In genomic region chr10:8007286-8007989, GRCm38 (mm10) we compare ENCODE assay signal across 16 mouse cellular contexts. TPM values are rescaled to one million over a fixed set of nuclear protein-coding genes. Genes with fewer than 3 reads are reported as not detected.
DNase-seq lines count a peak whose midpoint lies in the region; ATAC-seq and TF ChIP-seq lines count a peak whose summit lies in the region.
"Had no signal": no experiment of that assay in that cellular context is flagged by ENCODE, and none has a peak within 500 bp of the region (broad histone marks: within the 10 kb centered on the region; RNA-seq: fewer than 3 reads in every experiment).

No protein-coding gene starts in this region.

- 25% methylated on average over 5 of the region's 5 CpGs for WGBS in midbrain, embryonic 14.5 days
- WGBS in midbrain, embryonic 15.5 days: 30% methylated on average over 5 of the region's 5 CpGs
- WGBS in limb, embryonic 10.5 days: 84% methylated on average over 5 of the region's 5 CpGs
- WGBS in lung, postnatal 0 days: 79% methylated on average over 5 of the region's 5 CpGs

- TF ChIP-seq EP300 in lung, postnatal 0 days (IDR thresholded peaks at IDR 0.05): no peak

- H3K4me2 ChIP-seq in midbrain, embryonic 14.5 days (ENCODE audit: low read length): no peak overlapping the region
- H3K4me2 ChIP-seq in midbrain, embryonic 15.5 days: no peak overlapping the region
- H3K4me2 ChIP-seq in lung, postnatal 0 days (replicated peaks; ENCODE audit: low read depth, low read length): no peak overlapping the region

- DNase-seq in embryo, embryonic 10 days (ENCODE audit: low spot score): peak; percentile 30
- DNase-seq in embryo, embryonic 11 days: no peak
- peak; percentile 19 for DNase-seq in midbrain, embryonic 14.5 days
- no peak for DNase-seq in limb, embryonic 10.5 days (ENCODE audit: low spot score)
- DNase-seq in lung, postnatal 0 days (ENCODE audit: low spot score): no peak
- DNase-seq in frontal cortex, postnatal 25 days (ENCODE audit: low spot score in 2 of 2): no peak
- DNase-seq: cerebellum, adult 9-10 months; kidney, postnatal 4 days; liver, postnatal 0 days had no signal

- no peak for TF ChIP-seq CTCF in lung, postnatal 0 days (IDR thresholded peaks at IDR 0.05)

- no peak overlapping the region for H3K27ac ChIP-seq in midbrain, embryonic 14.5 days (replicated peaks; ENCODE audit: low read depth, low read length)
- no peak overlapping the region for H3K27ac ChIP-seq in midbrain, embryonic 15.5 days
- H3K27ac ChIP-seq in limb, embryonic 10.5 days: no peak overlapping the region
- no peak overlapping the region for H3K27ac ChIP-seq in lung, postnatal 0 days (ENCODE audit: low read length)
- H3K27ac ChIP-seq: embryonic facial prominence, embryonic 10.5 days; macrophage; stomach, postnatal 0 days had no signal

- no peak overlapping the region for H3K9ac ChIP-seq in midbrain, embryonic 14.5 days (replicated peaks; ENCODE audit: low read length)
- H3K9ac ChIP-seq in midbrain, embryonic 15.5 days: no peak overlapping the region
- H3K9ac ChIP-seq in lung, postnatal 0 days (replicated peaks; ENCODE audit: low read depth): no peak overlapping the region
- H3K9ac ChIP-seq: liver, postnatal 0 days had no signal

- H3K27me3 ChIP-seq in midbrain, embryonic 14.5 days (ENCODE audit: control insufficient read depth, insufficient read depth, low read length): no peaks in the 10 kb centered on the region
- no peaks in the 10 kb centered on the region for H3K27me3 ChIP-seq in midbrain, embryonic 15.5 days (replicated peaks)
- H3K27me3 ChIP-seq in limb, embryonic 10.5 days (ENCODE audit: low read depth, poor library complexity, severe bottlenecking): no peaks in the 10 kb centered on the region
- no peaks in the 10 kb centered on the region for H3K27me3 ChIP-seq in lung, postnatal 0 days (replicated peaks; ENCODE audit: insufficient read depth, low read length)

- H3K4me3 ChIP-seq in midbrain, embryonic 14.5 days (replicated peaks; ENCODE audit: low read depth, low read length): no peak overlapping the region
- no peak overlapping the region for H3K4me3 ChIP-seq in midbrain, embryonic 15.5 days
- no peak overlapping the region for H3K4me3 ChIP-seq in limb, embryonic 10.5 days
- H3K4me3 ChIP-seq in lung, postnatal 0 days (ENCODE audit: low read depth, low read length): no peak overlapping the region
- H3K4me3 ChIP-seq: embryonic facial prominence, embryonic 10.5 days had no signal

- H3K9me3 ChIP-seq in midbrain, embryonic 14.5 days (ENCODE audit: control insufficient read depth, low read length): no peaks in the 10 kb centered on the region
- H3K9me3 ChIP-seq in midbrain, embryonic 15.5 days: no peaks in the 10 kb centered on the region
- H3K9me3 ChIP-seq in limb, embryonic 10.5 days (replicated peaks): no peaks in the 10 kb centered on the region
- no peaks in the 10 kb centered on the region for H3K9me3 ChIP-seq in lung, postnatal 0 days (ENCODE audit: low read length)
- H3K9me3 ChIP-seq: embryonic facial prominence, embryonic 10.5 days had no signal

- ATAC-seq in midbrain, embryonic 14.5 days (ENCODE audit: low FRiP score, low TSS enrichment): no peak
- ATAC-seq in midbrain, embryonic 15.5 days (replicated peaks): no peak
- peak; percentile 75 for ATAC-seq in megakaryocyte, adult 5-6 weeks (ENCODE audit: poor library complexity, severe bottlenecking)
- no peak for ATAC-seq in lung, postnatal 0 days
- ATAC-seq: forebrain, embryonic 14.5 days; liver, postnatal 0 days; Patski had no signal

- no peaks in the 10 kb centered on the region for H3K36me3 ChIP-seq in midbrain, embryonic 14.5 days (ENCODE audit: control insufficient read depth, insufficient read depth, low read length)
- no peaks in the 10 kb centered on the region for H3K36me3 ChIP-seq in midbrain, embryonic 15.5 days (replicated peaks)
- H3K36me3 ChIP-seq in limb, embryonic 10.5 days: no peaks in the 10 kb centered on the region
- H3K36me3 ChIP-seq in lung, postnatal 0 days (ENCODE audit: insufficient read depth, low read length): no peaks in the 10 kb centered on the region
- H3K36me3 ChIP-seq: embryonic facial prominence, embryonic 10.5 days had no signal

- no peaks in the 10 kb centered on the region for H3K4me1 ChIP-seq in midbrain, embryonic 14.5 days (ENCODE audit: control insufficient read depth, insufficient read depth, low read length)
- no peaks in the 10 kb centered on the region; the same call in 1 of the 2 replicates for H3K4me1 ChIP-seq in midbrain, embryonic 15.5 days
- peaks cover 7% of the 10 kb centered on the region; the same call in 1 of the 2 replicates for H3K4me1 ChIP-seq in limb, embryonic 10.5 days
- no peaks in the 10 kb centered on the region for H3K4me1 ChIP-seq in lung, postnatal 0 days (ENCODE audit: insufficient read depth, low read depth, low read length)

RNA-seq across cellular contexts. Expression of gene Tab2, which starts 51.4 kb away (rescaled TPM):
- 20.7 and 20.9 TPM in 2 replicates for polyA plus RNA-seq in midbrain, embryonic 14.5 days (2014; fragmentation: Nextera tagmentation; extraction: Ambion mirVana)
- 13.1 and 13.7 TPM in 2 replicates for polyA plus RNA-seq in midbrain, embryonic 15.5 days (2015; fragmentation: Nextera tagmentation; extraction: Ambion mirVana)
- 290 and 301 TPM in 2 replicates for total RNA-seq in megakaryocyte, adult 5-6 weeks (2015)
- 105 and 120 TPM in 2 replicates for total RNA-seq in megakaryocyte, adult 5-6 weeks (2017)
- 14.0 and 19.7 TPM in 2 replicates for polyA plus RNA-seq in limb, embryonic 10.5 days (2016; fragmentation: Nextera tagmentation; extraction: Ambion mirVana)
- 16.8 and 18.7 TPM in 2 replicates for polyA plus RNA-seq in lung, postnatal 0 days (2015; fragmentation: Nextera tagmentation; extraction: Ambion mirVana)

Comparison
In these comparisons a context has a peak if more than half of its experiments do, and no peak if none do; other contexts are left out.
1. DNase-seq: peak in embryo, embryonic 10 days (single experiment) and midbrain, embryonic 14.5 days (single experiment); none in embryo, embryonic 11 days (single experiment), limb, embryonic 10.5 days (single experiment), lung, postnatal 0 days (single experiment) and frontal cortex, postnatal 25 days (0 of 2).